In the genomic region with DNA sequence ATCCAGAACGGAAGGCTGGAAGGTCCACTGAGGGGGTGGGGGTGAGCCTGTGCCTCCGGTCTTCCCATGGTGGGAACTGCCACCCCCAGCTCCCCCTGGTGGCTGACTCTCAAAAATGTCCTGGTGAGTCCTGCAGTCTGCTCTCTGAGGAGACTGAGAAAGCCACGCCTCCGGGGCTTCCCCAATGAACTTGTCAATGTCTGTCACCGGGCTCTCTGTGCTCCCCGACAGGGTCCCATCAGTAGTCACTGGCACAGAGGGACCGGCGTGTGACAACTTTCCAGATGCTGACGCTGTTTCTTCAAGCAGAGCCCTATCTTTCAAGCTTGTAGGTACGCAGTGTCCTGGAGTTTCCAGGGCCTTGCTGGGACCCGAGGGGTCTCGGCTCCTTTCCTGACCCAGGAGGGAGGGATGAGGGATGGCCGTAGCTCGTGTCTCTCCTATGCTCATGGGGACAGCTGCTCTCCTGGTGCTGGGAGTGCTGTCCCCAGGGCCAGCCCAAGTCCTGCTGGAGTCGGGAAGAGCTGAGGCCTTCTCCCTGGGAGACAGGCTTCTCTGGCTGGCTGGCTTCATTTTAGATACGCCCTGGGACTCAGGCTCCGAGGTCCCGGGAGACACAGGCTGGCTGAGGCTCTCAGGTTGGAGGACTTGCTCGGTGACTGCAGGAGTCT, we compare ENCODE assay signal across 8 mouse cellular contexts. TPM values are rescaled to one million over a fixed set of nuclear protein-coding genes. Genes with fewer than 3 reads are reported as not detected.
A peak's percentile ranks its signal among the peaks of the same experiment; 100 is the strongest.
DNase-seq lines count a peak whose midpoint lies in the region; ATAC-seq and TF ChIP-seq lines count a peak whose summit lies in the region.

No protein-coding gene starts in this region.

- no peak overlapping the region for H3K27ac ChIP-seq in embryonic facial prominence, embryonic 14.5 days (replicated peaks; ENCODE audit: low read depth, low read length)
- peak overlapping the region; percentile 35 for H3K27ac ChIP-seq in limb, embryonic 15.5 days
- H3K27ac ChIP-seq in midbrain, postnatal 0 days (ENCODE audit: low read depth, low read length): no peak overlapping the region

- H3K4me2 ChIP-seq in embryonic facial prominence, embryonic 14.5 days (ENCODE audit: low read depth, low read length): peak overlapping the region; percentile 50
- H3K4me2 ChIP-seq in limb, embryonic 15.5 days: peak overlapping the region; percentile 41
- peak overlapping the region; percentile 33 for H3K4me2 ChIP-seq in midbrain, postnatal 0 days (ENCODE audit: low read depth, low read length, poor library complexity, severe bottlenecking)

- WGBS in embryonic facial prominence, embryonic 14.5 days: 8% methylated on average over 19 of the region's 19 CpGs
- 12% methylated on average over 19 of the region's 19 CpGs for WGBS in limb, embryonic 15.5 days
- WGBS in midbrain, postnatal 0 days: 10% methylated on average over 19 of the region's 19 CpGs

- H3K9me3 ChIP-seq in embryonic facial prominence, embryonic 14.5 days (ENCODE audit: control insufficient read depth, low read length): no peaks in the 10 kb centered on the region
- no peaks in the 10 kb centered on the region for H3K9me3 ChIP-seq in limb, embryonic 15.5 days
- no peaks in the 10 kb centered on the region for H3K9me3 ChIP-seq in midbrain, postnatal 0 days (ENCODE audit: low read length)

- H3K4me1 ChIP-seq in embryonic facial prominence, embryonic 14.5 days (ENCODE audit: control insufficient read depth, insufficient read depth, low read length): peaks cover 15% of the 10 kb centered on the region; the same call in 1 of the 2 replicates
- H3K4me1 ChIP-seq in limb, embryonic 15.5 days: peaks cover 25% of the 10 kb centered on the region
- H3K4me1 ChIP-seq in midbrain, postnatal 0 days (ENCODE audit: insufficient read depth, low read length): no peaks in the 10 kb centered on the region; the same call in 1 of the 2 replicates

- ATAC-seq in embryonic facial prominence, embryonic 14.5 days (ENCODE audit: low read depth): peak; percentile 90
- no peak for ATAC-seq in limb, embryonic 15.5 days (ENCODE audit: insufficient number of reproducible peaks, low FRiP score, low TSS enrichment, low read depth)
- peak; percentile 66 for ATAC-seq in midbrain, postnatal 0 days (ENCODE audit: low FRiP score)

- no peaks in the 10 kb centered on the region for H3K27me3 ChIP-seq in embryonic facial prominence, embryonic 14.5 days (replicated peaks; ENCODE audit: control insufficient read depth, insufficient read depth, low read length)
- no peaks in the 10 kb centered on the region for H3K27me3 ChIP-seq in limb, embryonic 15.5 days
- H3K27me3 ChIP-seq in midbrain, postnatal 0 days (ENCODE audit: insufficient read depth, low read length): no peaks in the 10 kb centered on the region

- H3K36me3 ChIP-seq in embryonic facial prominence, embryonic 14.5 days (ENCODE audit: control insufficient read depth, insufficient read depth, low read length): peaks cover 24% of the 10 kb centered on the region; the same call in 1 of the 2 replicates
- peaks cover 9% of the 10 kb centered on the region; the same call in 1 of the 2 replicates for H3K36me3 ChIP-seq in limb, embryonic 15.5 days
- peaks cover 7% of the 10 kb centered on the region; the same call in 1 of the 2 replicates for H3K36me3 ChIP-seq in midbrain, postnatal 0 days (ENCODE audit: insufficient read depth, low read length)

- H3K9ac ChIP-seq in embryonic facial prominence, embryonic 14.5 days (ENCODE audit: low read depth, low read length): peak overlapping the region; percentile 50
- 0 out of 2 replicates have a peak overlapping the region, but pooled peaks have one; percentile 17 for H3K9ac ChIP-seq in limb, embryonic 15.5 days
- no peak overlapping the region for H3K9ac ChIP-seq in midbrain, postnatal 0 days (replicated peaks; ENCODE audit: low read length, poor library complexity, severe bottlenecking)

- peak; percentile 67 for DNase-seq in A20 (ENCODE audit: low read depth, low spot score)
- peak; percentile 59 to 83 for DNase-seq in adrenal gland, postnatal 4 days (ENCODE audit: low spot score in 2 of 2)
- DNase-seq in embryonic facial prominence, embryonic 14.5 days (ENCODE audit: low spot score): peak; percentile 93
- peak; percentile 87 for DNase-seq in heart, adult 8-10 months (ENCODE audit: low spot score)
- peak; percentile 69 to 76 for DNase-seq in kidney, adult 8-10 months
- DNase-seq in midbrain, postnatal 0 days (ENCODE audit: low spot score): peak; percentile 85
- DNase-seq in spleen, postnatal 36 days (ENCODE audit: low spot score in 2 of 2): peak; percentile 81 to 84

- peak overlapping the region; percentile 25 for H3K4me3 ChIP-seq in embryonic facial prominence, embryonic 14.5 days (ENCODE audit: low read depth, low read length)
- H3K4me3 ChIP-seq in limb, embryonic 15.5 days: peak overlapping the region; percentile 26
- no peak overlapping the region for H3K4me3 ChIP-seq in midbrain, postnatal 0 days (ENCODE audit: low read depth, low read length)

- peak; percentile 72 for TF ChIP-seq CTCF in midbrain, postnatal 0 days (IDR thresholded peaks at IDR 0.05)

RNA-seq across cellular contexts. Expression of gene 1810049J17Rik, which starts 54.1 kb away (rescaled TPM):
- 1 to 10 TPM in 1 of 2 experiments, not detected in 1; 1.8 TPM for total RNA-seq in adrenal gland, postnatal 4 days (2021)
- 2.1 and 2.9 TPM in 2 replicates for polyA plus RNA-seq in embryonic facial prominence, embryonic 14.5 days (2014; fragmentation: Nextera tagmentation; extraction: Ambion mirVana)
- total RNA-seq in heart, adult 8-10 months (2022): under 1 TPM in 1 of 4 experiments, not detected in 3; 0.65 TPM
- 0.59 and 0.89 TPM in 2 replicates for polyA plus RNA-seq in limb, embryonic 15.5 days (2015; fragmentation: Nextera tagmentation; extraction: Ambion mirVana)
- total RNA-seq in midbrain, postnatal 0 days (2014; rRNA removed): not detected in 2 replicates
- 0.96 and 1.9 TPM in 2 replicates for polyA plus RNA-seq in midbrain, postnatal 0 days (2015; fragmentation: Nextera tagmentation; extraction: Ambion mirVana)

RNA-seq across cellular contexts. Expression of gene Golph3, which starts 54.5 kb away (rescaled TPM):
- total RNA-seq in adrenal gland, postnatal 4 days (2021): 100 to 1,000 TPM; 105 to 114 TPM
- 115 and 118 TPM in 2 replicates for polyA plus RNA-seq in embryonic facial prominence, embryonic 14.5 days (2014; fragmentation: Nextera tagmentation; extraction: Ambion mirVana)
- 10 to 100 TPM; 64.8 to 73.0 (median 72.5) TPM for total RNA-seq in heart, adult 8-10 months (2022)
- 78.0 and 87.2 TPM in 2 replicates for polyA plus RNA-seq in limb, embryonic 15.5 days (2015; fragmentation: Nextera tagmentation; extraction: Ambion mirVana)
- total RNA-seq in midbrain, postnatal 0 days (2014; rRNA removed): 116 and 133 TPM in 2 replicates
- polyA plus RNA-seq in midbrain, postnatal 0 days (2015; fragmentation: Nextera tagmentation; extraction: Ambion mirVana): 49.1 and 55.8 TPM in 2 replicates
